Mouse (Mus musculus) thymus, adult 18-20 months (tissue): ENCODE results near the gene S1pr3.

Experiments
- DNase-seq, 2 experiments: peaks; one replicate each; pipeline ENCODE4 v3.0.0; 2022; ENCODE audit warnings: mixed read lengths in 2 of 2

The S1pr3 gene

GRCm38 (mm10) chr13:51408519-51409001 is at the start of gene S1pr3:
S1pr3 (plus strand) TSS chr13:51408639.
- no peak for DNase-seq

- no peak for DNase-seq
Observed at GRCm38 (mm10) chr13:51360441-51360962, 47.9 kb upstream of the S1pr3 start.

GRCm38 (mm10) chr13:51363390-51363789 is 45.0 kb upstream of the S1pr3 start:
- no peak for DNase-seq

GRCm38 (mm10) chr13:51363985-51364384 is 44.5 kb upstream of the S1pr3 start:
- DNase-seq: no peak

GRCm38 (mm10) chr13:51365191-51365590 is 43.2 kb upstream of the S1pr3 start:
- no peak for DNase-seq

- DNase-seq: no peak
Observed at GRCm38 (mm10) chr13:51368346-51368745, 40.1 kb upstream of the S1pr3 start.

- no peak for DNase-seq
Observed at GRCm38 (mm10) chr13:51369354-51369753, 39.1 kb upstream of the S1pr3 start.

- DNase-seq: no peak
Observed at GRCm38 (mm10) chr13:51373086-51373485, 35.4 kb upstream of the S1pr3 start.

GRCm38 (mm10) chr13:51374026-51374807 is 34.2 kb upstream of the S1pr3 start:
- no peak for DNase-seq

GRCm38 (mm10) chr13:51378126-51378525 is 30.3 kb upstream of the S1pr3 start:
- no peak for DNase-seq

GRCm38 (mm10) chr13:51379596-51379995 is 28.8 kb upstream of the S1pr3 start:
- no peak for DNase-seq

- no peak for DNase-seq
Observed at GRCm38 (mm10) chr13:51381498-51381897, 26.9 kb upstream of the S1pr3 start.

GRCm38 (mm10) chr13:51384899-51385298 is 23.5 kb upstream of the S1pr3 start:
- DNase-seq: no peak

GRCm38 (mm10) chr13:51387908-51388307 is 20.5 kb upstream of the S1pr3 start:
- DNase-seq: no peak

- no peak for DNase-seq
Observed at GRCm38 (mm10) chr13:51390398-51390797, 18.0 kb upstream of the S1pr3 start.

GRCm38 (mm10) chr13:51391359-51391916 is 17.0 kb upstream of the S1pr3 start:
- DNase-seq: no peak

GRCm38 (mm10) chr13:51392256-51392655 is 16.2 kb upstream of the S1pr3 start:
- DNase-seq: no peak

- DNase-seq: no peak
Observed at GRCm38 (mm10) chr13:51397861-51398260, 10.6 kb upstream of the S1pr3 start.

GRCm38 (mm10) chr13:51399562-51399961 is 8.9 kb upstream of the S1pr3 start:
- DNase-seq: no peak

GRCm38 (mm10) chr13:51400186-51400719 is 8.2 kb upstream of the S1pr3 start:
- no peak for DNase-seq

- DNase-seq: peak in 1 of 2 experiments; percentile 22
Observed at GRCm38 (mm10) chr13:51400736-51401501, 7.5 kb upstream of the S1pr3 start.

- DNase-seq: no peak
Observed at GRCm38 (mm10) chr13:51404566-51404965, 3.9 kb upstream of the S1pr3 start.

GRCm38 (mm10) chr13:51405731-51406320 is 2.6 kb upstream of the S1pr3 start:
- DNase-seq: no peak
